Mouse (Mus musculus) adipocyte (in vitro differentiated cells): ENCODE measurements around the gene Dpyd.

Experiments used
- DNase-seq: peaks from one replicate; pipeline ENCODE4 v3.0.0-alpha.2; 2016; ENCODE audit warnings: low spot score

The Dpyd gene

GRCm38 (mm10) chr3:119361555-119362385 lies 799.8 kb downstream of the Dpyd start:
- DNase-seq, result no peak

DNA sequence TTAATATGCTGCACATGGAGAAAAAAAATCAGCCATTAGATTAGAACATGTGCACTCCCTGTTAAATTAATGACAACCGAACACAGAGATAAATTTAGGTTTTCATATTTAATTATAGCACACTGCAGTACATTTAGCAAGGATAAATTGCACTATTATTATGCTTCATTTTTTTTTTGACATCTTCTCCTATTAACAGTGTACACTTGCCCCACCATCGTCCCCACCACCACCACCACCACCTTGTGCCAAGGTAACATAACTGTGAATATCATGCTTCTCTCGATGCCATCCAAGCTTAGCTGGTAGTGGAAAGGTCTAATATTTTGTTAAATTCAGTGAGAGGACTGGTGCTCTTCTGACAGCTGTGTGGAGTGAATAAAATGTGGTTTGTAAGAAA lies 800.5 kb downstream of the Dpyd start:
- DNase-seq, result no peak

DNA sequence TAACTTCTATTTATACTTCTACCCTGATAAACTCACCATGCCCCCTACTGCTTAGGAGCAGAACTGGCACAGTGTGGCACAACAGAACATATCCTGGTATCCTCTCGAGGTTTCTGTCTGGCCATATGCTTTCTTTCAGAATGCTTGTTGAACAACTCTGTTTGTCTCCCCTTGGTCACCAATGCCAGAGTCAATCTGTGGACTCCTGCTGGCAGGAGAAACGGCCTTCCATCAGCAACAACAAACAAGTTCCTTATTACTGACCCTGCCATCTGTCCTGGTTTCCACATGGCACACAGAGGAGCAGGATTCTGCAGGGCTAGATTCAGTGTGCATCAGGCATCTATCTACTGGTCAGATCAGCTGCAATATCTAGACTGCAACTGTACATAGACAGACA lies 807.0 kb downstream of the Dpyd start:
- DNase-seq, result no peak

DNA sequence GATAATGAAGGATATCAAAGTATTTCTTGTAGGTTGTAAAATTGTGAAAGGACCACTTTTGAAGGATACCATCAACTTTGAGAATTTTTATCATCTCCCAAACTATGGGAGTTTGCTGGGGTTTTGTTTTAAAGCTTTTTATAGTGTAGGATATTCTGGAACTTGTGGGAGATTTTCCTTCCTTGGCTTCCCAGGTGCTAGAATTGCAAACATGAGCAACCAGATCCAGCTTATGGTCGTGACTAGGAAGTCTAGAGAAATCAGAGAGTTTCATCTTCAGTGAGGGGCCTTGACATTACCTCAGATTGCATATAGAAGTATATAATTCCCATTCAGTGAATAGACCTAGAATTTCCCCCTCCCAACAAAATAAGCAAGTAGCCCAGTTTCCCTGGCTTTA lies 819.2 kb downstream of the Dpyd start:
- no peak for DNase-seq

- no peak for DNase-seq
These were observed 820.5 kb downstream of the Dpyd start for GRCm38 (mm10) chr3:119382395-119382794.

DNA sequence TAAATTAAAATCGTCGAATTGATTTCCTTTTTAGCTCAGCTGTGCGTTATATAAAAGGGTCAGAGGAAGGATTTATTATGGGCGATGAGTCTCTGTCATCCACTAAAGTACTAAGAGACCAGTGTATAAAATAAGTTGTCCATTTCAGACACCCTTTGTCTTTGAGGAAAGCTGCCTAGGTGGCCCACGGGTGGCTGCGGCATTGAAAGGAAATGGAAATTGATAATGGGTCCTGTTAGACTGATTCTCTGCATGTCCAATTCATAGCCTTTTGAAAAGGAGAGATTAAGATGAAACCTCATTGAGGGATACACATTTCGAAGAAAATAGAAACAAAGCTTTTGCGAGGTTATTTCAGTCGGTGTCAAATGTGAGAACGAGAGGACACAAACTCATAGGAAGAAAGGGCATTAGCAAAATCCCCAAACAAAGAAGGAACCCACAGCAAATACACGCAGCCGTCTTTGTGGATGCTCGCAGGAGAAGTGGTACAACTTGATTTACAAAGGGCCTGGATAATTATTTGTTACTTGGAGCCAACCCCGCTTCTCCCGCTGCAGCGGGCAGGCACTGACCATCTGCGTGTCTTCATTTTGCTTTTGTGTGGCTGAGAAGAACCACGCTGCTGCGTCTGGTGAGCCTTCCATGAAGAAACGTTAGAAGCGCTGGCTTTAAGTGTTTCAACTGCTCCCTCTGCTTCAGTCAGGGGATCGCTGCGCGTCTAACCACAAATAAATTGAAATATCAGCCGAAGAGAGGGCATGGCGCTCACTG lies 825.6 kb downstream of the Dpyd start:
- DNase-seq, result no peak

DNA sequence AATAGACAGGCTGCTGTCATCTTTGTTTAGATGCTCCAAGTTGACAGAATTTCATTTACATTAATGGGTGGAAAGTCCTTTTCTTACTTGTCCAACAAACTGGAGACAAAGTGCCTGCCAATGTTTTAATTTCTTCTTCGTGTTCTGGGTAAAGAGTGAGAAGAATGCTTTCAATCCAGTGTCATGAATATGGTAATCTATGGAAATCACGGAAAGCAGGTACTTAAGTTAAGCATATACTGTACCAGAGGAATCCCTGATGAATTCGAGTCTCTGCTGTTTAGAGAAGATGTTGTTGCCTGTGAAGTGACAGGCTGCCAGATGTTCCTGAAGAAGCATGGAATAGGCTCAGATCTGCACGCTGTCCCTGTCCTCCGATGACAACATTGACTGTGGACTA lies 835.3 kb downstream of the Dpyd start:
- no peak for DNase-seq

DNA sequence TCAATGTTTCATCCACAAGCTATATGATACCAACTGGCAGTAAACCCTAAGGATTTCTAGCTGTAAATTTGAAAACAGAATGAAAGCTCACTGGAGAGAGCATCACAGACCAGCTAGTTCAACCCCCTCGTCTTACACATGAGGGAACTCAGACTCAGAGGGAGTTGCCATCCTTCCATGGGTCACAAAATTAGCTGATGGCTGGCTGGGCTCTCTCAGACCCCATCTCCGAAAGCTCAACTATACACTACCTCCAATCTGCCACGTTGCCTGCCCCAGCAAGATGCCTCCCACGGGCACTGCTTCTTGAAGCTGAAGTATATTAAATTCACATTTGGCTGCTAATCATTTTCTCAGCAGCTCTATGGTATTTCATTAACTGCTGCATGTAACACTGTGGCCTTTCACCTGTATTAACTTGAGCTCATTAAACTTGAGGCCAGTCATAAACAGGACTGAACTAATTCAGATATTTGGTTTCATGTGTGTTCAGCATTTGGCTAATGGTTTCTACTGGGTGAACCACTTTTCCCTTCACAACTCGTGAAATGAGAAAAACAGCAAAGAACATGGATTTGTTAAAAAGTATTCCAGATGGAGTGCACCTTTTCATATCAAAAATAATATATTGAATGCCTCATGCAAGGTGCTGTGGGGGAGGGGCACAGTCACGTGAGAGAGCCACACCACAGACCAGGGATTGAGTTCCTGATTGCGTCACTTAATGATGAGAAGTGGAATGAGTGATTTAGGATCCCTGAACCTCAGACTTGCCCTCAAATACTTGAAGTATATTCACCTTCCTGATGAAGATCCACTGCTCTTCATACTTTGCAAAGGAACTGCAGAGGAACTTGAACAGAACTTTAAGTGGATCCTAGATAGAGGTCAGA lies 841.2 kb downstream of the Dpyd start:
- DNase-seq, result no peak

- DNase-seq, result no peak
These were observed 857.3 kb downstream of the Dpyd start for GRCm38 (mm10) chr3:119419087-119419709.

- no peak for DNase-seq
These were observed 857.8 kb downstream of the Dpyd start for GRCm38 (mm10) chr3:119419745-119420144.

DNA sequence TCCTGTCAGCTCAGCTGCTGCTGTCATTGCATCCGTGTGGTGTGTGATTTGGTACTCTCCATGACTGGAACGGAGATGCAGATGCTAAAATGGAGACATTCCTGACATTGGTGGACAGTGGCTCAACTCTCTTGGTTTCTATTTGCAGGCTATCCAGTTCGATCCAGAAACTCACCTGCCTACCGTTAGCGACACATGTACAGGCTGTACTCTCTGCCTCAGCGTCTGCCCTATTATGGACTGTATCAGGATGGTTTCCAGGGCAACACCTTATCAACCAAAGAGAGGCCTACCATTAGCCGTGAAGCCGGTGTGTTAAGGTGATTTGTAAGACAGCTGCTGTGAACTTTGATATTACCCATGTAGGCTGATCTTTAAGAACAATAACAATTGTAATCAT lies 869.4 kb downstream of the Dpyd start:
- no peak for DNase-seq

GRCm38 (mm10) chr3:119431757-119432156 lies 869.8 kb downstream of the Dpyd start:
- no peak for DNase-seq

GRCm38 (mm10) chr3:119447559-119447958 lies 885.6 kb downstream of the Dpyd start:
- no peak for DNase-seq

- DNase-seq, result no peak
These were observed 902.1 kb downstream of the Dpyd start for GRCm38 (mm10) chr3:119464073-119464472.

- DNase-seq, result no peak
These were observed 902.5 kb downstream of the Dpyd start for GRCm38 (mm10) chr3:119464479-119464878.

GRCm38 (mm10) chr3:119467723-119468122 lies 905.8 kb downstream of the Dpyd start:
- no peak for DNase-seq
